Mouse (Mus musculus) lung, postnatal 0 days (tissue): Measurements from ENCODE around the gene Phlda2.

ENCODE experiments used
- CTCF ChIP-seq: IDR thresholded peaks from 2 replicates; pipeline ENCODE4 v1.5.1; 2016; ENCODE audit warnings: antibody characterized with exemption, mild to moderate bottlenecking
- EP300 ChIP-seq: IDR thresholded peaks from 2 replicates; pipeline ENCODE4 v1.6.1; 2016; ENCODE audit warnings: antibody characterized with exemption, mild to moderate bottlenecking, control low read depth

DNA sequence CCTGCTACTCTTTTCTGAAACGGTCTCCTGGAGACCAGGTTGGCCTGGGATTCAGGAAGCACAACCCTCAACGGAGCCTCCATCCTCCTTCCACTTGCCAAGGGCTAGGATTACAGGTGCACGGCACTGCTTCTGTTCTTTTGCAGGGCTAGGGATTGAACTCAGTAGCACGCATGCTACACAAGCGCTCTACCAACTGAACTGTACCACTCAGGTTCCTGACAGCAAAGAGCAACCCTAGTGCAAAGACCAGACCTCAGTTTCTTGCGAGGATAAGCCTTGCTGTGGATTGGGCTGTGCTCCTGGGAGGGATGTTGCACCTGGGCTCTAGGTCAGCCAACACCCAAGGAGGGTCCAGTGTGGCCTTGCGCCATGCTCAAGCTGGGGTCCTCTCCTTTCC lies 3.3 kb upstream of the Phlda2 start:
- TF ChIP-seq EP300 (no peak), CTCF (no peak)
